Mouse (Mus musculus): ENCODE measurements around the gene Vezf1.
A peak's percentile ranks its signal among the peaks of the same experiment; 100 is the strongest.

Vezf1 gene

GRCm38 (mm10) chr11:88098787-88099598 lies 30.9 kb downstream of the Vezf1 start:
- DNase-seq (ENCODE audit: low spot score): peak; percentile 72

GRCm38 (mm10) chr11:88099599-88100023 lies 31.5 kb downstream of the Vezf1 start:
- DNase-seq (ENCODE audit: low spot score): no peak

GRCm38 (mm10) chr11:88100170-88100569 lies 32.1 kb downstream of the Vezf1 start:
- no peak for DNase-seq (ENCODE audit: low spot score)

- DNase-seq (ENCODE audit: low spot score): no peak
These were observed 35.3 kb downstream of the Vezf1 start for GRCm38 (mm10) chr11:88103214-88103941.

GRCm38 (mm10) chr11:88105494-88106291 lies 37.6 kb downstream of the Vezf1 start:
- no peak for DNase-seq (ENCODE audit: low spot score)

GRCm38 (mm10) chr11:88106292-88106554 lies 38.1 kb downstream of the Vezf1 start:
- no peak for DNase-seq (ENCODE audit: low spot score)

- peak; percentile 27 for DNase-seq (ENCODE audit: low spot score)
These were observed 39.3 kb downstream of the Vezf1 start for GRCm38 (mm10) chr11:88107365-88107764.

- DNase-seq (ENCODE audit: low spot score): no peak
These were observed 42.0 kb downstream of the Vezf1 start for GRCm38 (mm10) chr11:88110031-88110594.

- DNase-seq (ENCODE audit: low spot score): no peak
These were observed 44.0 kb downstream of the Vezf1 start for GRCm38 (mm10) chr11:88112078-88112477.

GRCm38 (mm10) chr11:88112677-88113333 lies 44.7 kb downstream of the Vezf1 start:
- DNase-seq (ENCODE audit: low spot score): no peak

- DNase-seq (ENCODE audit: low spot score): no peak
These were observed 45.6 kb downstream of the Vezf1 start for GRCm38 (mm10) chr11:88113543-88114271.

GRCm38 (mm10) chr11:88114871-88115301 lies 46.8 kb downstream of the Vezf1 start:
- no peak for DNase-seq (ENCODE audit: low spot score)

GRCm38 (mm10) chr11:88116568-88116967 lies 48.5 kb downstream of the Vezf1 start:
- DNase-seq (ENCODE audit: low spot score): no peak

- DNase-seq (ENCODE audit: low spot score): no peak
These were observed 49.4 kb downstream of the Vezf1 start for GRCm38 (mm10) chr11:88117356-88118090.

GRCm38 (mm10) chr11:88118091-88118440 lies 50.0 kb downstream of the Vezf1 start:
- DNase-seq (ENCODE audit: low spot score): no peak

- peak; percentile 67 for DNase-seq (ENCODE audit: low spot score)
These were observed 51.0 kb downstream of the Vezf1 start for GRCm38 (mm10) chr11:88118817-88119642.

GRCm38 (mm10) chr11:88122545-88122944 lies 54.5 kb downstream of the Vezf1 start:
- DNase-seq (ENCODE audit: low spot score): no peak

GRCm38 (mm10) chr11:88123021-88123420 lies 54.9 kb downstream of the Vezf1 start:
- DNase-seq (ENCODE audit: low spot score): no peak

GRCm38 (mm10) chr11:88123731-88124130 lies 55.7 kb downstream of the Vezf1 start:
- no peak for DNase-seq (ENCODE audit: low spot score)

- no peak for DNase-seq (ENCODE audit: low spot score)
These were observed 57.4 kb downstream of the Vezf1 start for GRCm38 (mm10) chr11:88125483-88125882.

Measured in layer of hippocampus, adult 11-12 months (tissue).